Mouse (Mus musculus): ENCODE measurements at regions not wholly inside any gene's neighbourhood (a gene's known extent, or its start where the extent isn't known, plus 50 kb on each side); places are given as distances from the start of the nearest gene placed in this dataset.

- Histone ChIP-seq H3K27ac (replicated peaks; ENCODE audit: low read depth, low read length) (no peak overlapping the region), H3K4me3 (replicated peaks; ENCODE audit: low read length) (no peak overlapping the region), H3K27me3 (ENCODE audit: control insufficient read depth, insufficient read depth, low read length) (no peaks in the 10 kb centered on the region), H3K4me1 (ENCODE audit: control insufficient read depth, insufficient read depth, low read length) (no peaks in the 10 kb centered on the region), H3K9me3 (ENCODE audit: control insufficient read depth, low read length) (no peaks in the 10 kb centered on the region), H3K36me3 (ENCODE audit: control insufficient read depth, insufficient read depth, low read length) (no peaks in the 10 kb centered on the region), H3K9ac (ENCODE audit: low read depth, low read length, severe bottlenecking) (no peak overlapping the region), H3K4me2 (replicated peaks; ENCODE audit: low read depth, low read length, severe bottlenecking) (no peak overlapping the region)
- no peak for DNase-seq (ENCODE audit: low spot score)
- 82% methylated on average over 1 of the region's 1 CpGs for WGBS
- TF ChIP-seq POLR2A (IDR thresholded peaks at IDR 0.05; ENCODE audit: borderline replicate concordance, extremely low read depth, insufficient read depth, insufficient read length), result no peak
- ATAC-seq (ENCODE audit: low FRiP score, low read depth), result no peak
These were observed 542.3 kb downstream of the Etv1 start for GRCm38 (mm10) chr12:39321453-39321852.

- ATAC-seq (ENCODE audit: low FRiP score, low read depth), result no peak
- Histone ChIP-seq H3K9me3 (ENCODE audit: control insufficient read depth, low read length) (no peaks in the 10 kb centered on the region), H3K27ac (replicated peaks; ENCODE audit: low read depth, low read length) (no peak overlapping the region), H3K4me1 (ENCODE audit: control insufficient read depth, insufficient read depth, low read length) (no peaks in the 10 kb centered on the region), H3K4me2 (replicated peaks; ENCODE audit: low read depth, low read length, severe bottlenecking) (no peak overlapping the region), H3K9ac (ENCODE audit: low read depth, low read length, severe bottlenecking) (no peak overlapping the region), H3K27me3 (ENCODE audit: control insufficient read depth, insufficient read depth, low read length) (no peaks in the 10 kb centered on the region), H3K4me3 (replicated peaks; ENCODE audit: low read length) (no peak overlapping the region), H3K36me3 (ENCODE audit: control insufficient read depth, insufficient read depth, low read length) (no peaks in the 10 kb centered on the region)
- no peak for TF ChIP-seq POLR2A (IDR thresholded peaks at IDR 0.05; ENCODE audit: borderline replicate concordance, extremely low read depth, insufficient read depth, insufficient read length)
- DNase-seq (ENCODE audit: low spot score), result no peak
- WGBS, result 27% methylated on average over 7 of the region's 7 CpGs
These were observed 547.0 kb downstream of the Etv1 start for GRCm38 (mm10) chr12:39326157-39326556.

- 57% methylated on average over 4 of the region's 4 CpGs for WGBS
- Histone ChIP-seq H3K9ac (ENCODE audit: low read depth, low read length, severe bottlenecking) (no peak overlapping the region), H3K9me3 (ENCODE audit: control insufficient read depth, low read length) (no peaks in the 10 kb centered on the region), H3K4me3 (replicated peaks; ENCODE audit: low read length) (no peak overlapping the region), H3K4me2 (replicated peaks; ENCODE audit: low read depth, low read length, severe bottlenecking) (no peak overlapping the region), H3K27ac (replicated peaks; ENCODE audit: low read depth, low read length) (no peak overlapping the region), H3K27me3 (ENCODE audit: control insufficient read depth, insufficient read depth, low read length) (no peaks in the 10 kb centered on the region), H3K36me3 (ENCODE audit: control insufficient read depth, insufficient read depth, low read length) (no peaks in the 10 kb centered on the region), H3K4me1 (ENCODE audit: control insufficient read depth, insufficient read depth, low read length) (no peaks in the 10 kb centered on the region)
- TF ChIP-seq POLR2A (IDR thresholded peaks at IDR 0.05; ENCODE audit: borderline replicate concordance, extremely low read depth, insufficient read depth, insufficient read length), result no peak
- no peak for ATAC-seq (ENCODE audit: low FRiP score, low read depth)
- no peak for DNase-seq (ENCODE audit: low spot score)
These were observed 547.6 kb downstream of the Etv1 start for GRCm38 (mm10) chr12:39326668-39327299.

GRCm38 (mm10) chr12:39328377-39328776 is 549.2 kb downstream of the Etv1 start:
- Histone ChIP-seq H3K4me3 (replicated peaks; ENCODE audit: low read length) (no peak overlapping the region), H3K27me3 (ENCODE audit: control insufficient read depth, insufficient read depth, low read length) (no peaks in the 10 kb centered on the region), H3K4me2 (replicated peaks; ENCODE audit: low read depth, low read length, severe bottlenecking) (no peak overlapping the region), H3K36me3 (ENCODE audit: control insufficient read depth, insufficient read depth, low read length) (no peaks in the 10 kb centered on the region), H3K4me1 (ENCODE audit: control insufficient read depth, insufficient read depth, low read length) (no peaks in the 10 kb centered on the region), H3K9ac (ENCODE audit: low read depth, low read length, severe bottlenecking) (no peak overlapping the region), H3K27ac (replicated peaks; ENCODE audit: low read depth, low read length) (no peak overlapping the region), H3K9me3 (ENCODE audit: control insufficient read depth, low read length) (no peaks in the 10 kb centered on the region)
- no peak for DNase-seq (ENCODE audit: low spot score)
- ATAC-seq (ENCODE audit: low FRiP score, low read depth), result no peak
- TF ChIP-seq POLR2A (IDR thresholded peaks at IDR 0.05; ENCODE audit: borderline replicate concordance, extremely low read depth, insufficient read depth, insufficient read length), result no peak

DNA sequence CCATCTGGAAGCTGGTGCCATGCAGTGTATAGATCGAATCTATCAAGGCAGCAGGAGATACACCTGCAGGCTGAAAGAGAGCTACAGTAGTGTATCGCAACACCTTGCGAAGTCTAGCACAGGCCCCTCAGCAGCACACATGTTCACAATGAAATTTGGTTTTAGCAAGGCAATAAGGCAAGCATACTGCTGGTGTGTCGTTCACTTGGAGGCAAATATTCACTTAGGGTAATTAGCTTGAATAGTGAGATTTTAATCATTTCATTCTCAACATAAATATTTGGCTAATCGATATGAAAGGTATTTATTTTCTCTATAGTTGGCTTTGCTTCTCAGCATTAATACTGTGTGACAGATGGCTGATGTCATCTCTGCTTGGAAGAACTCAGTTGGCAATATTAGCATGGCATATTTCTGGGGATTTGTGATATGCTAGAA is 559.9 kb downstream of the Etv1 start:
- no peak for ATAC-seq (ENCODE audit: low FRiP score, low read depth)
- H3K9me3 ChIP-seq (ENCODE audit: control insufficient read depth, low read length), result no peaks in the 10 kb centered on the region

More for the DNA sequence above, 559.9 kb downstream of the Etv1 start:
- Histone ChIP-seq H3K4me1 (ENCODE audit: control insufficient read depth, insufficient read depth, low read length) (no peaks in the 10 kb centered on the region), H3K27me3 (ENCODE audit: control insufficient read depth, insufficient read depth, low read length) (no peaks in the 10 kb centered on the region), H3K36me3 (ENCODE audit: control insufficient read depth, insufficient read depth, low read length) (no peaks in the 10 kb centered on the region), H3K4me2 (replicated peaks; ENCODE audit: low read depth, low read length, severe bottlenecking) (no peak overlapping the region), H3K27ac (replicated peaks; ENCODE audit: low read depth, low read length) (no peak overlapping the region), H3K9ac (ENCODE audit: low read depth, low read length, severe bottlenecking) (no peak overlapping the region), H3K4me3 (replicated peaks; ENCODE audit: low read length) (no peak overlapping the region)
- 81% methylated on average over 5 of the region's 5 CpGs for WGBS
- DNase-seq (ENCODE audit: low spot score), result no peak
- no peak for TF ChIP-seq POLR2A (IDR thresholded peaks at IDR 0.05; ENCODE audit: borderline replicate concordance, extremely low read depth, insufficient read depth, insufficient read length)

All from limb, embryonic 14.5 days (tissue).